Mouse (Mus musculus): ENCODE results near the gene Anp32b.

- TF ChIP-seq POLR2A (IDR thresholded peaks at IDR 0.05; ENCODE audit: insufficient read depth, low read depth, low read length) (no peak), CTCF (IDR thresholded peaks at IDR 0.05) (no peak)
Measured at GRCm38 (mm10) chr4:46413406-46413805, 37.3 kb upstream of the Anp32b start, which contains the start of gene Hemgn.
